Mouse (Mus musculus): ENCODE data around the gene Hcls1.
A peak's percentile ranks its signal among the peaks of the same experiment; 100 is the strongest.

Hcls1 gene

GRCm38 (mm10) chr16:36934841-36935620, at the start of gene Hcls1:
Gene Hcls1 (plus strand): TSS chr16:36934983.
- DNase-seq: no peak

- no peak for DNase-seq
These were observed 48.9 kb upstream of the Hcls1 start for GRCm38 (mm10) chr16:36885912-36886311.

GRCm38 (mm10) chr16:36887546-36887945, 47.2 kb upstream of the Hcls1 start:
- DNase-seq: no peak

- no peak for DNase-seq
These were observed 44.2 kb upstream of the Hcls1 start for GRCm38 (mm10) chr16:36890559-36890958.

GRCm38 (mm10) chr16:36891415-36891814, 43.4 kb upstream of the Hcls1 start:
- no peak for DNase-seq

DNA sequence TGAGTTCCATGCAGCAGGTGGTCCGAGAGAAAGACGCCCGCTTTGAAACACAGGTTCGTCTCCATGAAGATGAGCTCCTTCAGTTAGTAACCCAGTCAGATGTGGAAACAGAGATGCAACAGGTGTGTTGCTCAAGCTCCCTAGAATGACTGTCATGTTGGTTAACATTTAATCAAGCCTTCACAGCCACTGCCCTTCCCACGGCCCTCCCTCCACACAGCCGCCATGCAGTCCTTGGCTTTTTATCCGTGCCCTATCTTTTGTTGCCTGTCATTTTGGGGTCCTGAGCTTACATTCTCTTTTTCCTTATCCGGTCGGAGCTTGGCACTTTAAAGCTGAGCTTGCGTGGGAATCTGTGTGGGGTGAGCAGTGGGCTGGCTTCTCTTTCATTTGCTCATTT, 41.5 kb upstream of the Hcls1 start:
- DNase-seq: no peak

DNA sequence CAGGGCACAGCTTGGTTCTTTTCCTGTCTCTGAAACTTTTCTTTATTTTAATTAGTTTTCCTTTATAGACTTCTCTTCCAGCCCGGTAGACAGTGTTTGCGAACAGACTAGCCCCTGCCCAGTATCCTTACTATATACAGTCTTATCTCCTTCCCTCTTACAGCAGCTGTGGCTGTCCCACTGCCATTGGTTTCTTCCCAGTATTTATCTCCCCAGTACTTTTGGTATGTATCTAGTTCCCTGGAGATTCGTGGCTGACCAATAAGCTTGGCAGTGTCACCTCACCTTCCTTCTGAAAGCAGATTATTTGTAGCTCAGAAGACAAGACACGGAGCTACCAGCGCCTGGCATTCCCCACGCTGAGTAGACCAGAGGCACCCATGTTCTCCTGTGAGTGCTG, 38.1 kb upstream of the Hcls1 start:
- no peak for DNase-seq

DNA sequence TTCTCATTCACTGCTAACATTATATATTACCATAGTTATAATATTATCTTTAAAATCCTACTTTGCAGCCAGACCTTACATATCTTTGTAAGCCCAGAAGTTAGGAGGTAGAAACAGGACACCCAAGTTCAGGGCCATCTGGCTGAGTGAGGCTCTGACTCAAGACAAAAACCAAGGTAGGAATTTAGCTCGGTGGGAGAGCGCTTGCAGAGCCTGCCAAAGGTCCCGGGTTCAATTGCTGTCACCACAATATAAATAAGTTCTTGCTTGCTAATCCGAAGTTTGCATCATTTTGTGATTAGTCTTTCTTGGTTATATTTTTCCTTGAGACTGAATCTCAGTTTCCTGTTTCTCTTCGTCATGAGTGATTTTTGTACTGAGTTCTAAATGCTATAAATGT, 31.6 kb upstream of the Hcls1 start:
- no peak for DNase-seq

GRCm38 (mm10) chr16:36911909-36912308, 22.9 kb upstream of the Hcls1 start:
- DNase-seq: no peak

- DNase-seq: no peak
These were observed 22.5 kb upstream of the Hcls1 start for GRCm38 (mm10) chr16:36912311-36912710.

DNA sequence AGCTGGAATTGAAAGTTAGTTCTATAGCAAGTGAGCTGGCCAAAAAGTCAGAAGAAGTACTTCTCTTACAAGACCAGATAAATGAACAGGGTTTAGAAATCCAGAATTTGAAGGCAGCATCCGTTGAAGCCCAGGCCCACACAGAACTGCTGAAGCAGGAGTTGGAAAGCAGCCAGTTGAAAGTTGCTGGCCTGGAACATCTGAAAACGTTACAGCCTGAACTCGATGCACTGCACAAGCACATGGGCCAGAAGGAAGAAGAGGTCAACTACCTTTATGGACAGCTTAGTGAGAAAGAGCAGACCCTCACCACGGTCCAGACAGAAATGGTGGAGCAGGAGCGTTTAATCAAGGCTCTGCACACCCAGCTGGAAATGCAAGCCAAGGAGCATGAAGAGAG, 20.6 kb upstream of the Hcls1 start:
- peak; percentile 72 to 79 for DNase-seq

- no peak for DNase-seq
These were observed 16.3 kb upstream of the Hcls1 start for GRCm38 (mm10) chr16:36918505-36918904.

DNA sequence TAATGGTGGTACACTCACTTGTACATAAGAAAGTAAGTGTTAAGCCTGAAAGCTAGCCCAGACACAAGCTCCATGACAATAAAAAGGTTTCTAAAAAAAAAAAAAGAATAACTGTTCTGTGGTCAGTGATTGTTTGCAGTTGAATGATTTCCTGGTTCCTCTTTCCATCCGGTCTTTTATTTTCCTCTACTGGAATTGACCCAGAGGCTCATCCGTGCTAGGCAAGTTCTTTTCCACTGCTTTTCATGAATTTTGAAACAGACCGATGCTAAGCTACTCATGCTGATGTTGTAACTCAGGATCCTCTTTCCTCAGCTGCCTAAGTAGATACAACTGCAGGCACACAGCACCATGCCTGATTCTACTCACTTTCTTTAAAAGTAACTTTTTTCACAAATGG, 14.4 kb upstream of the Hcls1 start:
- no peak for DNase-seq

DNA sequence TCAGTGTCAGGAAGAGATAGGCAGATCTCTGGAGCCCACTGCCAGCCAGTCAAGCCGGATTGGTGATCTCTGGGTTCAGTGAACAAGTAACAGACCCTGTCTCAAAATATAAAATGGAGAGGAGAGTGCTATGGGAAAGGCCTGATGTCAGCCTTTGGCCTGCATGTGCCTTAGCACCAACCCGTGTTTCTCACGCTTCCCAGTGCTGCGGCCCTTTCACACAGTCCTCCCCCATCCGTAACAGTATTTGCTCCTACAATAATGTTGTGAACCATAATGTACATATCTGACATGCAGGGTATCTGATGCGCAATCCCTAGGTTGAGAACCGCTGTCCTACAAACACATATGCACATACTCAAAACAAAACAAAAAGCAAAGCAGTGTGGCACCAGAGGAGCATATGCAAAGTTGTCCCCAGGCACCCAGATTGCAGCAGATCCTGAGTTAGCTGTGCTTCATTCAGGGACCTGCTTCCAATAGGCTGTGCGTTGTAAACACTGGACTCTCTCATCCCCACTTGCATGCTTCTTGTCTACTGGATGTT, 13.6 kb upstream of the Hcls1 start:
- no peak for DNase-seq

DNA sequence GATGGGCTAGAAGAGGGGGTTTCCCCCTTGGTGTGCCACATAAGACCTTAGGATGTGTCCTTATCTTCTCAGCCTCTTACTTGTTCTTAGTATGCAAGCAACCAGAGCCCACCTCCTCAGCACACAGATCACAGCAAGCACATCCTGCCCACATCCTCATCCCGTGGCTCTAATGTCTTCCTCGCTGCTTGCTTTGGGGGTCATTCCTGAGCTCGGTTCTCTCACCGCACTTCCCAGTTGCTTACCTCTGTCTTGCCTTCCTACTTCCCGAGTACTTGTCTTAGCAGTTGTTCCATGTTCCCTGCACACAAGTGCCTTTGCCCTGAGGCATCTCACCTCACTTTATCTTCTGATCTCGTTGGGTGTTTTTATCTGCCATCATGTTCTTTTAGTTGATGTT, 12.8 kb upstream of the Hcls1 start:
- no peak for DNase-seq

DNA sequence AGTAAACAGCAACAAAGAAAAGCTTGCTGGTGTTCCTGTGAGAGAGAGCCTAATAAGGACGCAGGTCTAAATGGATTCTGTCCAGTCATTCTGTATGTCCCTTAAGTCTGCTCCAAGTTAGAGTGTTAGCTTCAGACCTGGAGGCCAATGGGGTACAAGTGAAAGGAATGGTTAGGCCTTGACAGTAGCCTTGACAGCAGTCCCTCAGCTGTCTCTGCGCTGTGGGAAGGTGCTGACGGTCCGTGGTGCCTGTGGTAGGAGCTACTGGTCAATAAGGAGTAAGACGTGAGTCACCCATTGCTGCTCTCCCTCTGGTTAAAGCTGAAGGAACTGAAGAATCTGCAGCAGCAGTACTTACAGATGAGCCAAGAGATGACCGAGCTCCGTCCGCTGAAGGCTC, 10.5 kb upstream of the Hcls1 start:
- DNase-seq: no peak

DNA sequence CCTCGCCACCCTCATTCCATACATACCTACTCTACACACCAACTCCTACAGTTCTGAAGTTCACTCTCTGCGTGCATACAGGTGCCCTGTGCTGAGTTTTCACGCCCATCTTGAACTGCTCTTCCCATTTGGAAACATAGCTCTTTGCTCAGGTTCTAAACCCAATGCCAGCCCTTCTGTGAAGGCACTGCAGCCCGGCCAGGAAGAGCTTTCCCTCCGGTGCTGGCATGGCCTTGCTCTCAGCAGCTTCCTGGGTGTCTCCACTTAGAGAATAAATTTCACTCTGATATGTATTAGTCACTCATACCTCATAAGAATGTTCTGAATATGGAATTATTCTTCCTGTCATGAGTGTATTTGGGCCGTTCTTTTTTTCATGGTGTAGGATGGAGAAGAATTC, 9.4 kb upstream of the Hcls1 start:
- no peak for DNase-seq

DNA sequence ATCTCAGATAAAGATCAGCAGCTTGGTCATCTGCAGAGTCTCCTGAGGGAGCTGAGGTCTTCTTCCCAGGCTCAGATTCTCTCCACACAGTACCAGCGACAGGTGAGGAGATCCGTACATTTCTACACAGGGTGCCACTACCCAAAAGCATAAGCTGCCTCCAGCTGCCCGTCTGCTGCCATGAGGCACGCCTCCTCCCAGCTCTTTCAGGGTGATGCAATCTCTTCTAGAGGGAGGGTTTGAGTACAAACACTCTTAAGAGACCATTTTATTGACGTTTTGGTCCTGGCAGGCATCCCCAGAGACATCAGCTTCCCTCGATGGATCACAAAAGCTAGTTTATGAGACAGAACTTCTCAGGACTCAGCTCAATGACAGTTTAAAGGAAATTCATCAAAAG, 9.0 kb upstream of the Hcls1 start:
- no peak for DNase-seq

DNA sequence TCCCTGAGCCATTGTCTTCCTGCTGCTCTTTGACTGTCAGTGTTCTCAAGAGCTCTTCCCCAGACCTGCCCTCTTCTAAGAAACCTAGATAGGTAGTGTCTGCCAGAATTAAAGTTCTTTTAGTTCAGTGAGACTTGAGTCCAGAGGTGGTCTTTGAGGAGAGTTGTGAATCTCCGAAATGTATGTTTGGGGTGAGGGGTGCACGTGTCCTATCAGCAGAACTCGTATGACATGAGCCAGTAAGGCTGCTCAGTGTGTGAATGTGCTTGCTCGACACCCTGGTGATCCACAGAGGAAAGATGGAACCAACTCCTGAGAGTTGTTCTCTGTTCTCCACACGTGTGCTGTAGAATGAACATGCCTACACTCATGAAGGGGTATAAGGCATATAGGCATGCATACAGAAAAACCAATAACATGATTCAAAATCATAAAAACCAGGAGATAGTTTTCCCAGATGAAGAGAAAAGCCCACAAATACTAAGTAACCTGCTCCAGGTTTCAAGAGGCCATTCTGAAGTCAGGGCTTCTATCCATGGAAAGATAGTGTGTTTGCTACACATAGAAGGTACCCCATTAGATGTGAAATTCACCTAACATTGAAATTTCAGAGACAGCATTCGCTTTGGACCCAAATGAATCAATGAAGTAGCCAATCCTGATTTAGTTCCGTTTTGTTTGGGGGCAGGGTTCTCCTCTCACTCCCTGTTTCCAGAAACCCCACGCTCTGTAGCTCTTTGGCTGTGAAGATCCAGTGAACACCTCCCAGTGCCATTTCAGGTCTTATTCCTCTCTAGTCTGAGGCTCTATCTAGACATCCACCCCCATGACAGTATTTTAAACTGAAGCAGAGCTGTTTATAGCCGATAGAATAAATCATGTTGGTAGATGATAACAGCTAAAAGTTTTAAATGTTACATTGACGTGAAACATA, 8.0 kb upstream of the Hcls1 start:
- DNase-seq: no peak

DNA sequence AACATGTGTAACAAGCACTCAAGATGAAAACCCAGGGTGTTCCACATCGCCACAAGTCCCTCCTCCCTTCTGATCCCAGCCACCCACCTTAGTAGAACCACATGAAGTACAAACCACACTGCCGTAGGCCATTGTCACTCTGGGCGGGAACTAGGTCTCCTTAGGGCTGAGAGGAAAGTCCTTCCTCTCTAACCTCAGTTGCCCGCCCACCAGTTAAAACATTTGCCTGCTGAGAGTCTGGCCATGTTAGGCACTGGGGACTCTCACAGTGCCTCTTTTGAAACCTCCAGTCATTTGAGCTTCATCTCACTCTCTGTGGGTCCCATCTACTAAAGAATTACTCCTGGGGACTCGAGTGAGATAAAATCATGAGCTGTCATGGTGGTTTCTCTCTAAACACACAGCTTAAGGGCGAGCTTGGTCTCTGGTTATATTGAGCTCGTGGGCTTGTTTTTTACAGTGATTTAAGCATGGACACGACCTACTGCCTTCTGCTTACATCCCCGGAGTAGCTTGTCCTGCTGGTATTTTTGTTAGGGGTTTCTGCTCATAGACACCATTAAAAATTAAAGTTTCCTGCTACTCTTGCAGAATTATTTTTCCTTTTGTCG, 7.2 kb upstream of the Hcls1 start:
- DNase-seq: no peak

DNA sequence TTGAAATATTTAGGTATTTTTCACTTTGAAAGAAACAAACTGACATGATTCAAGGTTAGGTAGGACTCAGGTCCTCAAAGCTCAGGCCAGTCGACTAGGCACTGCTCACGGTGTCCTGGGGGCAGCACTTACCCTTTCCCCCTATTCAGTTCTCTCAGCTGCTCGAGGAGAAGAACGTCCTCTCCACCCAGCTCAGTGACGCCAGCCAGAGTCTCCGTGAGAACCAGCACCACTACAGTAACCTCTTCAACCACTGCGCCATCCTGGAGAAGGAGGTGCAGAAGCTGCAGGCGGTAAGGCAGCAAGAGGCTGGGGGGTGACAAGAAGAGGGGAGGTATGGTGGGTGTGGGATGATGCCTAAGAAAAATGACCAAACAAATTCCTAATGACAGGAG, 6.7 kb upstream of the Hcls1 start:
- DNase-seq: no peak

DNA sequence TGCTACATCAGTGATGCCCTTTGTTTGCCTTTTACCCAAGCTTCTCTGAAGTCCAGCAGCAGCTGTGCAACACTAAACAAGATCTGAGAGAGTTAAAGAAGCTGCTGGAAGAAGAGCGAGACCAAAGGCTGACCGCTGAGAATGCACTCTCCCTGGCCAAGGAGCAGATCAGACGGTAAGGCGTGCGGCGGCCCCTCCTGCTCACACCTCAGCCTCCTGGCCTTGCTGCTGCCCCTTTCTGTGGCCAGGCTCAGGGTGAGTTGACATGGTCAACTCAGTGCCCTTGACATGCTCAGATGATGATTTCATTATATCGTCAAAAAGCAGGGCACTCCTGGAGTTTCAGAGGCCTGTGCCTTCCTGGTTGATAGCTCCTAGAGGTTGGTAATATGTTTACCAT, 5.6 kb upstream of the Hcls1 start:
- DNase-seq: no peak

All from kidney, adult 8-10 months (tissue).